Mouse (Mus musculus) heart, postnatal 10 days (tissue): ENCODE measurements around the gene Slc17a5. TPM values are rescaled to one million over a fixed set of nuclear protein-coding genes. Genes with fewer than 3 reads are reported as not detected.
A peak's percentile ranks its signal among the peaks of the same experiment; 100 is the strongest.

Experiments used
- DNase-seq, 2 experiments: peaks; one replicate each; pipeline ENCODE4 v3.0.0; 2021
- intact Hi-C: fragments of 180-260 bp; cut with DNase I; formaldehyde crosslinking; loops from one replicate; pipeline ENCODE4 v1.15.1; 2025
- total RNA-seq, 2 experiments: library from RNA; stranded (reverse); gene quantifications; 2 replicates each; pipeline ENCODE4 v1.2.3; 2021

Gene Slc17a5
- 1 to 10 TPM; 7.6 to 7.7 TPM for total RNA-seq

GRCm38 (mm10) chr9:78587914-78588313 is at the start of gene Slc17a5:
Gene Slc17a5 (minus strand): TSS chr9:78588041.
- intact Hi-C loops, result no loop called here
- peak; percentile 96 for DNase-seq

- intact Hi-C loops, result no loop called here
- peak; percentile 8 to 13 for DNase-seq
These were observed 46.1 kb upstream of the Slc17a5 start for GRCm38 (mm10) chr9:78633976-78634375.

DNA sequence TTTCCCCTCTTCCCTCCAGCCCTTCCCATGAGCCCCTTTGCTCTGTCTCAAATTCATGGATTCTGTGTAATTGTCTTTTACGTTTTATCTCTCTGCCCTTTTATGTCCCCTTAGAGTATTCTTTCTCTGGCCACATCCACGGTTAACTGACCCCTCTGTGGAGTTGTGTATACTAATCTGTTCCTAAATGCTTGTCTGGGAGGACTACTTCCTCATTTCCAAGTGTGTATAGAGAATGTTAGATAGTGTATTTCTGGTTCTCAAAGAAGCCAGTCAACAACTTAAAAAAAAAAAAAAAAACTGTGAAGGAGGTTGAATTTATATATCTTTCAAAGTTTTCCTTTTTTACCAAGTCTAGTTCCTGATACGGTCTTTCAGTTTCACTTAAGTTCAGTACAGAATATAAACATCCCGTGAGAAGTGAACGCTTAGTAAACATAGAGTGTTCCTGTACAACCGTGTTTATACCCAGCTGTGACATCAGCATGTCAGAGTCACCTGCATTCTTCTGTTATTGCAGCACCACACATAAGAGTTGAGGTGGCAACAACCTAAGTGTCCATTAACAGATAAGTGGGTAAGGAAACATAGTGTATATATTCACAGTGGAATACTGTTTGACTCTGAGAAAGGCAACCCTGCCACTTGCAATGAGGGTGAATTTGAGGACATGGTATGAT is 44.1 kb upstream of the Slc17a5 start:
- no peak for DNase-seq
- intact Hi-C loops, result loop anchor here (2.0 kb wide), 1 partner anchor 35 kb away; no protein-coding TSS in a partner anchor

- peak; percentile 25 to 26 for DNase-seq
- intact Hi-C loops, result loop anchor here (2.0 kb wide), 1 partner anchor 33 kb away; no protein-coding TSS in a partner anchor
These were observed 42.1 kb upstream of the Slc17a5 start for GRCm38 (mm10) chr9:78629991-78630390.

DNA sequence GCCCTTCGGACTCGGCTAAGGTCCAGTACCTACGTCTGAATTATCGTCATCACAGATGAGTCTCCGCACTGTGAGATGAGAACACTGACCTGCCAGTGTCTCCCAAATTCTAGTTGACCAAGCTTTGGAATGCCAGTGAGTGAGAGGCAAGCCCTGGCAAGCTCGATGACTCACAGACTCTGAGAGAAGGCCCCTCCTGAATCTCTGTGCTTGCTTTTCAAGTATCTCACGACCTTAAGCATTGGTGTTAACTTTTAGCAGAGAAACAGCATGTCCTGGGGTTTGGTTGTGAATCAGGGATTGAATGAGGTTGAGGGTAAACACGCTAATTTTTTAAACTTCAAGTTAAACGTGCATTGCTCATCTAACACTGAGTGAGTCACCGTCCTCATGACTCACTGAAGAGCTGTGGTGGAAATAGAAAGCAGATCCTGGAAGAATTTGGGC is 35.5 kb upstream of the Slc17a5 start:
- intact Hi-C loops, result no loop called here
- DNase-seq, result no peak

DNA sequence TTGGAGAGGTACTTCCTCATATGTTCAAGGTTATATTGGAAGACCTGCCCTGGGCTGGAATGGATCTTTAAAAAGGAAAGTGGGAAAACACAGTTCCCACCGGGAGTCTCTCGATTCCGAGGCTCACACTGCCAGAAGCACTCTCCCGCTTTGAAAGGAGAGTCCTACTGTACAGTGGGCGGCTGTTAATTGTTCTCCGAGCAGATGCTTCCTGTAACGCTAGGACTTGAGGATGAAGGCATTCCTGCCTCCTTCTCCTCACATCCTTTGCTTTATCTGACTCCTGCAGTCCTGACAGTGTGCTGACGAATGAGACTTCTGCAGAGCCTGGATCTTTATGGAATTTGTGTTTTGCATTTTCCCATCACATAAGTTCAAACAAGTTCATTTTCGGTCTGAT is 31.4 kb upstream of the Slc17a5 start:
- intact Hi-C loops, result no loop called here
- DNase-seq, result peak; percentile 21 to 27

- intact Hi-C loops, result loop anchor here (2.0 kb wide), 1 partner anchor 15 kb away; no protein-coding TSS in a partner anchor
- DNase-seq, result peak; percentile 65 to 67
These were observed 27.7 kb upstream of the Slc17a5 start, which contains the start of gene Cd109 for GRCm38 (mm10) chr9:78615401-78616021. Gene Cd109 (plus strand): TSS chr9:78615546.

DNA sequence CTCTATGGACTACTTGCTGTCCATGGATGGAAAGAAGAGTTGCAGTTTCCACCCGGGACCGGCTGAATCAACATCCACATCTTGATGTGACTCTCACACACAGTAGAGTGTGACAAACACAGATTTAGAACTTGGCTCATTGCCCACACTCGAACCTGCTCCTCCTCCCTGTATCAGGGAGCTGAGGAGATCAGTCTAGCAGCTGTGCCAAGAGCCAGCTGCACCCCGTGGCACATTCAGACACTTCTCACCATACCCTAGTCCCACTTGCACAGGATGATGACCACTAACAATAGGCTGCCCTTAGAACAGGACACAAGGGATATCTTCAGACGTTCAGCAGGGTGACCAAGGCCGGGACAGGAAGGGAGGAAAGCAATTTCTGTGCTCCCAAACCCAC is 26.4 kb upstream of the Slc17a5 start:
- intact Hi-C loops, result loop anchor here (2.0 kb wide), 1 partner anchor 13 kb away; no protein-coding TSS in a partner anchor
- peak in 1 of 2 experiments; percentile 25 for DNase-seq

DNA sequence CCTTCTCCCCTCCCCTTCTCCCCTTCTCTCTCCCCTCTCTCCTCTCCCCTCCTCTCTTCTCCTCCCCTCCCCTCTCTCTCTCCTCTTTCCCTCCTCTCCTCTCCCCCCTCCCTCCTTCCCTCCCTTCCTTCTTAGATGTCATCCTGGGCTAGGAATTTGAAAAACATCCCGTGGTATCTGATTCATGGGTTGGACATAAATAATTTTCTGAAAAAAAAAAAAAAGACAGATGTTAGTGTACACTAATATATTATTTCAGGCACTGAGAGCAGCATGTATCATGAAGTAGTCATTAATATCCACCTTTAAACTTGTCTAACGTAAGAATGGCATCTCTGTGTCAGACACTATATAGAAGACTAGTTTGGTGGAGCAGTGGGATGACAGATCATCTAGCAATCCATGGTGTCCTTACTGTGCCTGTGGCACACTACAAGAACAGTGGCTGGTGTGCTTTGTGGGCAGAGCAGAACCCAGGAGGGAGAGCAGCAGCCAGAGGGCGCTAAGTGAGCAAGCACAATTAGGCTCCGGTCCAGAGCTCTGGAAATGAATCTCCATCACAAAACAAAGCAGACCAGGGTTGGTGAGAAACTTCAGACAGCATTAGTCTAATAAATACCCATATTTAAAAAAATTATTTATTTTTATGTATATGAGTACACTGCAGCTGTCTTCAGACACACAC is 13.3 kb upstream of the Slc17a5 start:
- intact Hi-C loops, result loop anchor here (2.0 to 5.0 kb wide), 2 partner anchors 14 to 41 kb away; partner anchors contain the start of gene Cd109
- DNase-seq, result peak; percentile 29 to 42

- intact Hi-C loops, result loop anchor here (2.0 to 5.0 kb wide), 2 partner anchors 15 to 42 kb away; partner anchors contain the start of gene Cd109
- no peak for DNase-seq
These were observed 12.1 kb upstream of the Slc17a5 start for GRCm38 (mm10) chr9:78599927-78600326.

DNA sequence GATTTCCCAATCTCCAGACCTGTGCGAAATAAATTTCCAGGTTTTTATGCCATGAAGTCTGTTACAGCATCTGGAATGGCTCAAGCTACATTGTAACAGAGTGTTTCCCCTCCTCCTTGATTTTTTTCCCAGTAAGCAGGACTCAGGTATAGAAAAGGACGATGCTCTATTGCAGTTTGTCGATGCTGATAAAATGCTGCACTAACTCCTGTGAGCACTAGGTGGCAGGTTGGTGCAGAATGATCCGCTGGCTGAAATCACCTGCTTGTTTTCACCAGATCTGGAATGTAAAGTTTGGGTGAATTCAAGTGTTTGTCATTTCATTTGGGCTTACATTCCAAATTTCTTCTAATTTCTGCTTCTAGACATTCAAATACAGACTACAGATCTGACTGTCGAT is 9.0 kb upstream of the Slc17a5 start:
- DNase-seq, result peak; percentile 54 to 62
- intact Hi-C loops, result loop anchor here (2.0 kb wide), 1 partner anchor 34 kb away; no protein-coding TSS in a partner anchor

- intact Hi-C loops, result loop anchor here (2.0 kb wide), 1 partner anchor 35 kb away; no protein-coding TSS in a partner anchor
- DNase-seq, result no peak
These were observed 8.1 kb upstream of the Slc17a5 start for GRCm38 (mm10) chr9:78595769-78596555.

- DNase-seq, result no peak
- intact Hi-C loops, result no loop called here
These were observed 7.4 kb upstream of the Slc17a5 start for GRCm38 (mm10) chr9:78595257-78595656.

DNA sequence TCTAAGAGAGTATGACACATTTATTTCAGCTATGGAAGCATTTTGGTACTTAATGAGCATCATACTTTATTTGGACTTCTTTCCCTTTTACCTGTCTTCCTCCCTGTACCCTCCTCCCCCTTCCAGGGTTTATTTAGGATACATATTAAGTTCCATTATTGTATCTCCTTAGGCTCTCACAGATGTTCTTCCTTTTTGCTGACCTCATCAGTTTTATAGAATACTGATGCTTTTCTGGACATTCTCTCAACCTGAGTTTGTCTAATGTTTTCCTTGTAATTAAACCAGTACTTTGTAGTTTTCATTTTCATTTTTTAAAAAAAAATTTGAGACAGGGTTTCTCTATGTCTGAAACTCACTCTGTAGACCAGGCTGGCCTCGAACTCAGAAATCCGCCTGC is 2.6 kb upstream of the Slc17a5 start:
- intact Hi-C loops, result no loop called here
- DNase-seq, result no peak

GRCm38 (mm10) chr9:78588411-78589033 is 681 bp upstream of the Slc17a5 start:
- peak in 1 of 2 experiments; percentile 32 for DNase-seq
- intact Hi-C loops, result no loop called here

DNA sequence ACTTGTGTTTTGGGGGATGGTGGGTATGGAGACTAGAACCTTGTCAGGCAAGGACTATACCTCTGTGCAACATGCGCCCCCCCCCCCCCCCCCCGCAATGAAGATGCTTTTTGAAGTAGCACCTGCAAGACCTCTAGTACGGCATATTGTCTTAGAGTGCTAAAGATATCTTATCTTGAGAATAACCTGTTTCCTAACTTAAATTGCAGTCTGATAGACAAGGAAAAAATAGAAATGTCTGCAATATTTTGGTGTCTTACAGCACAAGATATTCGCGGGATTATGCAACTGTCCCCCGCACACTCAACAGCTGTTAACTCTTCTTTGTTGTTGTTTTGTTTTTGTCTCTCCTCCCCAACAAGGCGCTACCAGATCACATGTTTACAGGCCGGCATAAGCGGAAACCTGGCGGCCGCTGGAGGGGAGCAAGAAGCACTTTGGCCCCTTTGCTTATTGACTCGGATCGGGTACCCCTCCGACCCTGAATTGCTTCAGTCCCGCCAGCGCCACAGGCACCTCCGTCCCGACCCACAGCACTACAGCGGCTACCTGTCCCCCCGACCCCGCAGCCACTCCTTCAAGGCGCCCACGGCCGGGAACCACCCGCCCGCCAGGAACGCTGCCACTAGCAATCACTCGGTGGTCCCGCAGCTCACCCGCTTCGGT is 490 bp downstream of the Slc17a5 start:
- DNase-seq, result no peak
- intact Hi-C loops, result no loop called here

- DNase-seq, result no peak
- intact Hi-C loops, result no loop called here
These were observed 8.0 kb downstream of the Slc17a5 start for GRCm38 (mm10) chr9:78579644-78580396.

- intact Hi-C loops, result no loop called here
- no peak for DNase-seq
These were observed 9.0 kb downstream of the Slc17a5 start for GRCm38 (mm10) chr9:78578824-78579223.

DNA sequence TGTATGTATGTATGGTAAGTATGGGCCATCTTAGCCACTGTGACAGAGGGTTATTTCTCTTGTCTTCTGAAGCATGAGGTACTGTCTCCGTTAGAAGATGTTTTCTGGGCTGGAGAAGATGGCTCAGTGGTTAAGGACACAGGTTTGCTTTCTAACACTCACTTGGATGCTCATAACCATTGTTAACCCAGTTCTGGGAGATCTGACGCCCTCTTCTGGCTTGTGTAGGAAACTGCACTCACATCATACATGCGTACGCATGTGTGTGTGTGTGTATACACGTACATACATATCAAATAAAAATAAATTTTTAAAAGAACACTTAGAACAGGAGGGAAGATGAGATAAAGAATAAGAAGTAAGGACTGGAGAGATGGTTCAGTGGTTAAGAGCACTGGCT is 11.4 kb downstream of the Slc17a5 start:
- DNase-seq, result no peak
- intact Hi-C loops, result no loop called here
